Mouse (Mus musculus): ENCODE measurements around the gene Guca2b.
"Not testable (repeated sequence)": the region's sequence is repeated elsewhere in the genome, so short reads cannot be mapped to it uniquely, and the experiment has no call there.

The Guca2b gene

GRCm38 (mm10) chr4:119657011-119657410, 1.7 kb downstream of the Guca2b start:
- DNase-seq (ENCODE audit: low read depth, low spot score) = no peak

GRCm38 (mm10) chr4:119642666-119643065, 16.1 kb downstream of the Guca2b start:
- DNase-seq (ENCODE audit: low read depth, low spot score) = no peak

DNA sequence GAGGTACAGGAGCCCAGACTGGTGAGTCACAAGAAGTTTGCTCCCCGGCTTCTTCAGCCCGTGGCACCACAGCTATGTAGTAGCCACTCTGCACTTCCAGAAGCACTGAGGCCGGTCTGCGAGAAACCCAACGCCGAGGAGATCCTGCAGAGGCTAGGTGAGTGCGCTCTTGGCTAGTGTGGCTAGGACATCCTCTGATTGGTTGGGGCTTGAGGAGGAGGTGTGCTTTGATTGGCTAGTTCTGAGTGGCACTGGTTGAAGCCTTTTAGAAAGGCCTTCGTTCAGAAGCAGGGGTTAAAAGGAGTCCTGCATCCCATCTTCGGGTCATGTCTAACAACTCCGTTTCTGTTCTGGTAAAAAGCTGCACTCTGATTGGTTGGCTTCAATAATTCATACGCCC, 20.1 kb downstream of the Guca2b start:
- DNase-seq (ENCODE audit: low read depth, low spot score) = no peak

GRCm38 (mm10) chr4:119637946-119638345, 20.8 kb downstream of the Guca2b start:
- DNase-seq (ENCODE audit: low read depth, low spot score) = no peak

DNA sequence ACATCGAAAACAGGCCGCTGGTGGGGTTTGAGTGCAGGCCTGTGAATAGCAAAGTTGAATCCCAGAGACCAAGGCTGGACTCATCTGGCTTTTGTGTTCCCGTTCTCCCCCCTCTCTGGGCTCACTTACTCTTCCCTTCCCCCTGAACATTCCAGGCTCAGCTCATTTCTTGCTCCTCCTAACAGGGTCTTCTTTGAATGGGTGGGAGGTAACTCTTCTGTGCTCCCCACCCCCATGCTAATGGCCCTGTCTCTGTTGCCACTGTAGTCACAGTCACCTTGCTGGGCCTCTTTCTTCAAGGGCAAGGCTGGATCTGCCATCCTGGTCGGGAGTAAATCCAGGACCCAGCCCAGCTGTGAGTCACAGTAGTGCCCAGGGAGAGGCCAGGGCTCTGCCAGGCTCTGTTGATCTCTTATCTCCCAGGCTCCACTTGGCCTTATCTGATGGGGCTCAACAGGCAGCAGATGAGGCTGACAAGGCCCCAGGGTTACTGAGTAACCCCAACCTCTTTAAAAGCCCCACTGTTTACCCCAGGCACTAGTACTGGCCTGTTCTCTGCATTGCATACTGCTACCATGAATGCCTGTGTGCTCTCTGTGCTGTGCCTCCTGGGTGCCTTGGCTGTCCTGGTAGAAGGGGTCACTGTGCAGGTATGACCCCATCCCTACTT, 21.4 kb downstream of the Guca2b start, which contains the start of gene Guca2a:
Gene Guca2a, plus strand, starts transcription at position 529 of the 670 bp plus-strand sequence.
- no peak for DNase-seq (ENCODE audit: low read depth, low spot score)

DNA sequence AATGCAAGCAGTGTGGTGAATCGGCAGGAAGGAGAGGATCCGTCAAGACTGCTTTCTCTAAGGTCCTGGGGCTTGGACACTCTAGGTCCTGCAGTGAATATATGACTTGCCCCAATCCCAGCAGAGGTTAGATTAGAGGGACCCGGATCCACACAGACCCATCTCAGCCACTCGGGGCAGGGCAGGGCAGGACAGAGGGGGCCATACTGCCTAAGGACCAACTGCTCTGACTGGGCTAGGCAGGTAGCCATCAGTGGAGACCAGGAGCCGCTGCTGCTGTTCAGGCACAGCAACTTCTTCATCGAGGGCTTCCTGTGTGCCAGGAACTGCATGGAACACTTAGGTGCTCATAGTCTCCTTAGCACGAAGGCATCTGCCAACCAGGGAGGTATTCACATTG, 22.0 kb downstream of the Guca2b start:
- no peak for DNase-seq (ENCODE audit: low read depth, low spot score)

- DNase-seq (ENCODE audit: low read depth, low spot score) = no peak
These were observed 23.1 kb downstream of the Guca2b start for GRCm38 (mm10) chr4:119635686-119636085.

GRCm38 (mm10) chr4:119634908-119635660, 23.7 kb downstream of the Guca2b start:
- DNase-seq (ENCODE audit: low read depth, low spot score) = no peak

GRCm38 (mm10) chr4:119633948-119634347, 24.8 kb downstream of the Guca2b start:
- no peak for DNase-seq (ENCODE audit: low read depth, low spot score)

DNA sequence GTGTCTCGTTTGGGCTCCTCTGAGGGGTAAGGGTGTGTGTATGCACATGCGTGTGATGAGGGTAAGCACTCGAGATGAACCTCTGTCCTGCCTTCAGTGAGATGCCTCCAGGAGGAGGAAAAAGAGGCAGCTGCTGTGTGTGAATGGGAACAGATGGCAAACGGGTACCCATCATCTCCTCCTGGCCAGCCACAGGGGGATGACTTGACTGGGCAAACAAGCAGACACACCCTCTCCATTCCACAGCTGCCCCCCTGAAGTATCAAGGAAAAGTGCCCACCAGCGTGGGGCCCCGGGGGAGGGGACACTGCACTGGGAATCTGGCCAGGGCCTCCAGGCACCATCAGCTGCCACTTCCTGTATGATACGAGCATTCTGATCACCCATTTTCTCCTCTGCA, 25.4 kb downstream of the Guca2b start:
- no peak for DNase-seq (ENCODE audit: low read depth, low spot score)

DNA sequence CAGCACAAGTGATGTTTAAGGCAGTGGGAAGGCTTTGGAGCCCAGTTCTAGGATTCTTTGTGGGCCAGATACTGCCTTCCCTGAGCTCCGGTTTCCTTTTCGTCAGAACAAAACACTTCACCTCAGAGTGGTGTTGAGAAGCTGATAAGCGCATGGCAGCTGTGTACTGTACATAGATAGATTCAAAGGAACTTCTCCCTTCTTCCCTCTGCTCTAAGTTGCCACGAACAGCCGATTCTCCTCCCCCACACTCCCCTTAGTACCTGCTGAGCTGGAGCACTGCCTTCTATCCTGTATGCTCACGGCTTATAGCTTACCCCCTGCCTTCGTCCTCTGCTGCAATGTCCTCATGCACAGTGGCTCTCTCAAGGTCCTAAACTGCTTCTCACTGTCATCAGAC, 26.0 kb downstream of the Guca2b start:
- no peak for DNase-seq (ENCODE audit: low read depth, low spot score)

DNA sequence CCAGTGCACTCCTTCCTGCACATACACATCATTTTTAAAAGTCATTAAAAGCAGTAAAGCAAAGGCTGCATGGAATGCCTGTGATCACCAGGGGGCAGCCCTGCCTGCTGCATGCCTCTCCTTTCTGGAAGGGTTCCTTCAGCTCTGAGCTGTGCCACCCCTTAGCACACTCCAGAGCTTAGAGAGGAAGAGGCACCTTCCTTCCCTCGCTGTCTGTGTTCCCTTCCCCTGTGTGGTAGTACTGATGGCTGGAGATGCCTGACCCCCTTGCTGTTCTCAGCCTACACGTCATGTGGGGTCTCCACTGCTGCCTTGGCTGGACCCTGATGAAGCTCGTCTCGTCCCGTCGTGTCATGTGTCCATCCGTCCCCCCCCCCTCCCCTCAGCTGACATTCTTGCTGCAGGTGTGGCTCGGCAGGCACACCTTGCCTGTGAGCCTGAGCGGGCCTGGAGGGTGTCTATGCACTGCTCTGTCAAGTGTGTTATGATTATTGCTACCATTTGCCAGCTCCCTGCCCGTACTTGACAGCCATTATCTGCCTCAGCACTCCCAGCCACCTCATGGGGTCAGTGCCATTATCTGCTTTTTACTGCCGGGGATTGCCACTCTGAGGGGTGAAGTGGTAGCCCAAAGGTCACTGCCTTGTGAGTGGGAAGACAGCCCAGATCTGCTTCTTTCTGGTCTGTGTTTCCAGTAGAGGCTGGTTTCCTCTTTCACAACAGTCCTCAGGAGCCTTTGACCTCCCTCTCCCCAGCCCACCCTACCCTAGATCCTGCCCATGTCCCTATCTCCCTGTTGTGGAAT, 27.4 kb downstream of the Guca2b start:
- DNase-seq (ENCODE audit: low read depth, low spot score) = peak; percentile 33

- DNase-seq (ENCODE audit: low read depth, low spot score) = not testable (repeated sequence)
These were observed 30.4 kb downstream of the Guca2b start for GRCm38 (mm10) chr4:119628363-119628762.

DNA sequence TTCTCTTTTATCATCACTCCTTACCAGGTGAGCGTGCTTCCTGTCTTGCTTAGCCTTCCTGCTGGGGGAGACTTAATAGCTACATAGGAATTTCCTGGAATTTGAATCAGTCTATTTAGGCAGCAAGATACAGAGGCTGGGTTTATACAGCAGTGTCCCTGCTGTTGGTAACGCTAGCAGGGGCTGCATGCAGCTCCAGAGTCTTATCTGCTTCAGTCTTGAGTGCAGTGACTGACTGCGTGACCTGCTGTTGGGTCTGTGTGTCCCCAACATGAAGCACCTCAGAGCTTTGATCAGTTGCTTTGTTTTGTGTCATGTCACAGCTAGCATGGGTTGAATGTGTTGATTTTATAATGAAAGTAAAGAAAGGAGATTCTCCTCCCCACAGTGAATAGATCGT, 31.4 kb downstream of the Guca2b start:
- DNase-seq (ENCODE audit: low read depth, low spot score) = no peak

- no peak for DNase-seq (ENCODE audit: low read depth, low spot score)
These were observed 31.9 kb downstream of the Guca2b start for GRCm38 (mm10) chr4:119626876-119627275.

GRCm38 (mm10) chr4:119626081-119626645, 32.6 kb downstream of the Guca2b start:
- no peak for DNase-seq (ENCODE audit: low read depth, low spot score)

GRCm38 (mm10) chr4:119614724-119615123, 44.0 kb downstream of the Guca2b start:
- DNase-seq (ENCODE audit: low read depth, low spot score) = no peak

DNA sequence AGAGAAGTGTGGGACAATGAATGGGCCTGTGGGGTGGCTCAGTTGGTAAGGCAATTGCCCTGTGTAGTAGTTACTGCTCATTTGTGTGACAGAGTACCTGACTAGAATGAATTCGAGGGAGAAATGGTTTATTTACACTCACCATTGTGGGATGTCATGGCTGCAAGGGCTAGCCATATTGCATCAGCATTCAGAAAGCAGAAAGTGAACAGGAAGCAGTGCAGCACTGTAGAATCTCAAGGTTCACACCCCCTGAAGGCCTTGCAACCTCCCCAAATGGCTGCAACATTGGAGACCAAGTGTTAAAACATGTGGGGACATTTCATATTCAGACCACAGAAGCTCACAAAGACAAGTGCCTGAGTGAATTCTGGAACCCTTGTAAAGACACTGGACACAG, 44.7 kb downstream of the Guca2b start:
- DNase-seq (ENCODE audit: low read depth, low spot score) = no peak

GRCm38 (mm10) chr4:119609488-119609887, 49.3 kb downstream of the Guca2b start:
- no peak for DNase-seq (ENCODE audit: low read depth, low spot score)

Data from CD4-positive, CD25-positive, alpha-beta regulatory T cell, adult 2 months (primary cell).